Mouse (Mus musculus) forebrain, embryonic 16.5 days (tissue): ENCODE measurements at regions not wholly inside any gene's neighbourhood (a gene's known extent, or its start where the extent isn't known, plus 50 kb on each side); places are given as distances from the start of the nearest gene placed in this dataset.

Source experiments
- ATAC-seq: fragments of 200-750 bp; cut with Nextera tagmentation; 2 replicates; pipeline ENCODE4 v1.8.0; 2017; ENCODE audit warnings: mild to moderate bottlenecking, moderate library complexity
- H3K27ac ChIP-seq: fragments of 300-500 bp; sonication (generic); 2 replicates; pipeline ENCODE4 v1.5.1; 2014; ENCODE audit warnings: low read length, control low read depth
- H3K27me3 ChIP-seq: fragments of 300-500 bp; sonication (generic); replicated peaks from 2 replicates; pipeline ENCODE4 v1.6.1; 2014; ENCODE audit warnings: low read length; ENCODE audit not compliant: control insufficient read depth, insufficient read depth
- H3K36me3 ChIP-seq: fragments of 300-500 bp; sonication (generic); 2 replicates; pipeline ENCODE4 v1.6.1; 2014; ENCODE audit not compliant: control insufficient read depth, insufficient read depth
- H3K4me1 ChIP-seq: fragments of 300-500 bp; sonication (generic); replicated peaks from 2 replicates; pipeline ENCODE4 v1.6.1; 2014; ENCODE audit warnings: low read length; ENCODE audit not compliant: control insufficient read depth, insufficient read depth
- H3K4me2 ChIP-seq: fragments of 300-500 bp; sonication (generic); 2 replicates; pipeline ENCODE4 v1.6.1; 2014; ENCODE audit warnings: mild to moderate bottlenecking, low read length, control low read depth
- H3K4me3 ChIP-seq: fragments of 300-500 bp; sonication (generic); replicated peaks from 2 replicates; pipeline ENCODE4 v1.5.1; 2014; ENCODE audit warnings: mild to moderate bottlenecking, low read length, control low read depth
- H3K9ac ChIP-seq: fragments of 300-500 bp; sonication (generic); replicated peaks from 2 replicates; pipeline ENCODE4 v1.6.1; 2014; ENCODE audit warnings: low read depth, low read length, control low read depth
- H3K9me3 ChIP-seq: fragments of 300-500 bp; sonication (generic); 2 replicates; pipeline ENCODE4 v1.6.1; 2016; ENCODE audit warnings: low read length; ENCODE audit not compliant: control insufficient read depth
- WGBS: fragments of 180-500 bp; shearing (Covaris S2); extraction: QIAGEN DNeasy Blood & Tissue Kit; methylation state at CpG from one replicate; pipeline ENCODE4 v1.1.7; 2014; 5-methylcytosine and 5-hydroxymethylcytosine counted together

GRCm38 (mm10) chr15:42047088-42047976 lies 1913.2 kb downstream of the 9330182O14Rik start:
- H3K4me2 ChIP-seq, result no peak overlapping the region
- H3K4me1 ChIP-seq, result no peaks in the 10 kb centered on the region
- ATAC-seq, result peak; percentile 84
- H3K9me3 ChIP-seq, result no peaks in the 10 kb centered on the region
- 33% methylated on average over 4 of the region's 4 CpGs for whole genome bisulfite sequencing
- no peak overlapping the region for H3K9ac ChIP-seq
- no peaks in the 10 kb centered on the region for H3K36me3 ChIP-seq
- H3K27ac ChIP-seq, result no peak overlapping the region
- no peak overlapping the region for H3K4me3 ChIP-seq
- no peaks in the 10 kb centered on the region for H3K27me3 ChIP-seq

GRCm38 (mm10) chr15:42056772-42057171 lies 1922.6 kb downstream of the 9330182O14Rik start:
- Histone ChIP-seq H3K9ac (no peak overlapping the region), H3K4me3 (no peak overlapping the region), H3K27me3 (no peaks in the 10 kb centered on the region), H3K4me2 (no peak overlapping the region), H3K36me3 (no peaks in the 10 kb centered on the region), H3K9me3 (no peaks in the 10 kb centered on the region), H3K4me1 (no peaks in the 10 kb centered on the region; the same call in 1 of the 2 replicates), H3K27ac (no peak overlapping the region)
- 56% methylated on average over 3 of the region's 3 CpGs for WGBS
- peak; percentile 47 for ATAC-seq

- Histone ChIP-seq H3K9ac (no peak overlapping the region), H3K4me1 (peaks cover 5% of the 10 kb centered on the region), H3K27ac (no peak overlapping the region), H3K4me3 (no peak overlapping the region), H3K27me3 (no peaks in the 10 kb centered on the region), H3K36me3 (no peaks in the 10 kb centered on the region), H3K4me2 (no peak overlapping the region), H3K9me3 (no peaks in the 10 kb centered on the region)
- ATAC-seq, result peak; percentile 89
- 24% methylated on average over 5 of the region's 5 CpGs for WGBS
Measured at GRCm38 (mm10) chr15:42068207-42068831, 1934.2 kb downstream of the 9330182O14Rik start.

GRCm38 (mm10) chr15:42069072-42069471 lies 1934.9 kb downstream of the 9330182O14Rik start:
- no peak overlapping the region for H3K27ac ChIP-seq
- H3K27me3 ChIP-seq, result no peaks in the 10 kb centered on the region
- H3K4me2 ChIP-seq, result no peak overlapping the region
- no peaks in the 10 kb centered on the region for H3K36me3 ChIP-seq
- 62% methylated on average over 3 of the region's 3 CpGs for WGBS
- H3K4me1 ChIP-seq, result peaks cover 5% of the 10 kb centered on the region
- no peak overlapping the region for H3K9ac ChIP-seq
- no peak overlapping the region for H3K4me3 ChIP-seq
- ATAC-seq, result peak; percentile 51; the same call in 1 of the 2 replicates
- H3K9me3 ChIP-seq, result no peaks in the 10 kb centered on the region

GRCm38 (mm10) chr15:42073486-42073885 lies 1939.3 kb downstream of the 9330182O14Rik start:
- no peaks in the 10 kb centered on the region for H3K9me3 ChIP-seq
- H3K4me3 ChIP-seq, result no peak overlapping the region
- ATAC-seq, result no peak
- H3K9ac ChIP-seq, result no peak overlapping the region
- no peaks in the 10 kb centered on the region for H3K27me3 ChIP-seq
- H3K36me3 ChIP-seq, result no peaks in the 10 kb centered on the region
- peaks cover under 1% of the 10 kb centered on the region; the same call in 1 of the 2 replicates for H3K4me1 ChIP-seq
- H3K4me2 ChIP-seq, result no peak overlapping the region
- no peak overlapping the region for H3K27ac ChIP-seq

- ATAC-seq, result no peak
- Histone ChIP-seq H3K4me1 (no peaks in the 10 kb centered on the region), H3K27me3 (no peaks in the 10 kb centered on the region), H3K27ac (no peak overlapping the region), H3K36me3 (no peaks in the 10 kb centered on the region), H3K4me3 (no peak overlapping the region), H3K9ac (no peak overlapping the region), H3K9me3 (no peaks in the 10 kb centered on the region), H3K4me2 (no peak overlapping the region)
- WGBS, result 81% methylated on average over 2 of the region's 2 CpGs
Measured at GRCm38 (mm10) chr15:42082436-42082835, 1948.3 kb downstream of the 9330182O14Rik start.

GRCm38 (mm10) chr15:42100730-42101129 lies 1966.6 kb downstream of the 9330182O14Rik start:
- no peaks in the 10 kb centered on the region for H3K36me3 ChIP-seq
- H3K9me3 ChIP-seq, result no peaks in the 10 kb centered on the region
- no peaks in the 10 kb centered on the region for H3K4me1 ChIP-seq
- ATAC-seq, result no peak
- H3K4me2 ChIP-seq, result no peak overlapping the region
- 63% methylated on average over 2 of the region's 2 CpGs for WGBS
- no peak overlapping the region for H3K27ac ChIP-seq
- no peak overlapping the region for H3K9ac ChIP-seq
- H3K27me3 ChIP-seq, result no peaks in the 10 kb centered on the region
- H3K4me3 ChIP-seq, result no peak overlapping the region

GRCm38 (mm10) chr15:42104816-42105215 lies 1970.7 kb downstream of the 9330182O14Rik start:
- no peak overlapping the region for H3K4me2 ChIP-seq
- H3K9ac ChIP-seq, result no peak overlapping the region
- no peaks in the 10 kb centered on the region for H3K27me3 ChIP-seq
- no peak overlapping the region for H3K4me3 ChIP-seq
- no peaks in the 10 kb centered on the region for H3K4me1 ChIP-seq
- no peaks in the 10 kb centered on the region for H3K9me3 ChIP-seq
- WGBS, result 90% methylated on average over 2 of the region's 2 CpGs
- no peak for ATAC-seq
- no peak overlapping the region for H3K27ac ChIP-seq
- no peaks in the 10 kb centered on the region for H3K36me3 ChIP-seq

GRCm38 (mm10) chr15:42107106-42107505 lies 1972.9 kb downstream of the 9330182O14Rik start:
- Histone ChIP-seq H3K4me2 (no peak overlapping the region), H3K27me3 (no peaks in the 10 kb centered on the region), H3K4me3 (no peak overlapping the region), H3K4me1 (no peaks in the 10 kb centered on the region), H3K9ac (no peak overlapping the region), H3K9me3 (no peaks in the 10 kb centered on the region), H3K27ac (no peak overlapping the region), H3K36me3 (no peaks in the 10 kb centered on the region)
- no peak for ATAC-seq
